In genomic region chr11:3386941-3387368, GRCm38 (mm10) we compare ENCODE assay signal across 8 mouse cellular contexts. TPM values are rescaled to one million over a fixed set of nuclear protein-coding genes. Genes with fewer than 3 reads are reported as not detected.
A peak's percentile ranks its signal among the peaks of the same experiment; 100 is the strongest.
DNase-seq lines count a peak whose midpoint lies in the region; ATAC-seq and TF ChIP-seq lines count a peak whose summit lies in the region.

No protein-coding gene starts in this region.

- H3K27me3 ChIP-seq in hindbrain, postnatal 0 days (ENCODE audit: insufficient read depth, low read length), result no peaks in the 10 kb centered on the region

- H3K4me3 ChIP-seq in hindbrain, postnatal 0 days (ENCODE audit: low read length), result no peak overlapping the region
- H3K4me3 ChIP-seq in left cerebral cortex, adult 2 months, result no peak overlapping the region

- H3K36me3 ChIP-seq in hindbrain, postnatal 0 days (ENCODE audit: insufficient read depth, low read length), result no peaks in the 10 kb centered on the region

- 22% methylated on average over 4 of the region's 4 CpGs for WGBS in hindbrain, postnatal 0 days

- peak; percentile 90 for DNase-seq in T-cell, adult 2 months (ENCODE audit: low spot score)
- peak; percentile 91 to 93 for DNase-seq in cerebellum, postnatal 36 days
- peak; percentile 63 for DNase-seq in gastrocnemius, adult 8-10 months (ENCODE audit: low spot score in 2 of 2)
- DNase-seq in hindbrain, postnatal 0 days (ENCODE audit: low spot score), result peak; percentile 89
- DNase-seq in left cerebral cortex, adult 2 months (ENCODE audit: extremely low spot score in 1 of 2, low spot score in 2 of 2), result peak; percentile 85 to 91
- DNase-seq in right cerebral cortex, adult 2 months (ENCODE audit: low spot score in 2 of 2), result peak; percentile 91 to 92
- DNase-seq in urinary bladder, postnatal 10 days (ENCODE audit: low spot score), result peak; percentile 59

- H3K9ac ChIP-seq in hindbrain, postnatal 0 days (replicated peaks; ENCODE audit: low read length), result no peak overlapping the region

- 0 out of 2 replicates have a peak overlapping the region, but pooled peaks have one; percentile 11 for H3K27ac ChIP-seq in hindbrain, postnatal 0 days
- H3K27ac ChIP-seq in left cerebral cortex, adult 2 months, result peak overlapping the region; percentile 7

- H3K4me1 ChIP-seq in hindbrain, postnatal 0 days (ENCODE audit: insufficient read depth, low read length), result no peaks in the 10 kb centered on the region

- intact Hi-C loops in left cerebral cortex, adult 2 months (cut with DNase I), result loop anchor here (1.0 to 2.0 kb wide), 3 partner anchors 21 to 128 kb away; partner anchors contain the start of genes Rnf185 and Selenom

- peak; percentile 100 for TF ChIP-seq CTCF in hindbrain, postnatal 0 days (IDR thresholded peaks at IDR 0.05; ENCODE audit: low read depth)
- TF ChIP-seq CTCF in left cerebral cortex, adult 2 months (IDR thresholded peaks at IDR 0.05), result peak; percentile 98

- no peaks in the 10 kb centered on the region for H3K9me3 ChIP-seq in hindbrain, postnatal 0 days (ENCODE audit: low read length)

- ATAC-seq in hindbrain, postnatal 0 days, result peak; percentile 88
- peak; percentile 91 for ATAC-seq in megakaryocyte, adult 5-6 weeks (ENCODE audit: poor library complexity, severe bottlenecking)

- no peak overlapping the region for H3K4me2 ChIP-seq in hindbrain, postnatal 0 days (ENCODE audit: low read depth, low read length)

RNA-seq across cellular contexts. Expression of gene Limk2, which starts 22.0 kb away (rescaled TPM):
- 10 to 100 TPM; 10.9 to 12.5 (median 11.9) TPM for total RNA-seq in gastrocnemius, adult 8-10 months (2022)
- 206 and 235 TPM in 2 replicates for total RNA-seq in hindbrain, postnatal 0 days (2014; rRNA removed)
- polyA plus RNA-seq in hindbrain, postnatal 0 days (2015; fragmentation: Nextera tagmentation; extraction: Ambion mirVana), result 110 and 113 TPM in 2 replicates
- 100 to 1,000 TPM in 1 of 2 experiments, 10 to 100 TPM in 1; 97.5 to 109 TPM for total RNA-seq in left cerebral cortex, adult 2 months (2021)
- 9.6 and 11.5 TPM in 2 replicates for total RNA-seq in megakaryocyte, adult 5-6 weeks (2015)
- 27.5 and 30.4 TPM in 2 replicates for total RNA-seq in megakaryocyte, adult 5-6 weeks (2017)

RNA-seq across cellular contexts. Expression of gene Pik3ip1, which starts 56.8 kb away (rescaled TPM):
- total RNA-seq in gastrocnemius, adult 8-10 months (2022), result 10 to 100 TPM; 28.3 to 39.0 (median 36.6) TPM
- total RNA-seq in hindbrain, postnatal 0 days (2014; rRNA removed), result 34.3 and 40.9 TPM in 2 replicates
- 41.6 and 45.4 TPM in 2 replicates for polyA plus RNA-seq in hindbrain, postnatal 0 days (2015; fragmentation: Nextera tagmentation; extraction: Ambion mirVana)
- total RNA-seq in left cerebral cortex, adult 2 months (2021), result 10 to 100 TPM; 28.1 to 31.5 TPM
- 1.0 and 3.3 TPM in 2 replicates for total RNA-seq in megakaryocyte, adult 5-6 weeks (2015)
- 2.6 and 3.8 TPM in 2 replicates for total RNA-seq in megakaryocyte, adult 5-6 weeks (2017)
